Mouse (Mus musculus) left cerebral cortex, adult 18-20 months (tissue): Measurements from ENCODE around the gene Papss2. TPM values are rescaled to one million over a fixed set of nuclear protein-coding genes. Genes with fewer than 3 reads are reported as not detected.
A peak's percentile ranks its signal among the peaks of the same experiment; 100 is the strongest.

Source experiments
- DNase-seq, 2 experiments: peaks; one replicate each; pipeline ENCODE4 v3.0.0; 2021 to 2022; ENCODE audit warnings: low spot score in 2 of 2, mixed read lengths in 1 of 2
- long read RNA-seq, 2 experiments: library from polyadenylated mRNA; stranded (forward); transcript quantifications; one replicate each; pipeline ENCODE4 v2.0.0; 2021
- total RNA-seq, 2 experiments: library from RNA; stranded (reverse); gene quantifications; 2 replicates each; pipeline ENCODE4 v1.2.3; 2021

Papss2 gene
- 10 to 100 TPM; 10.5 to 10.8 TPM for total RNA-seq
- long read RNA-seq, experiment 1, partial matches to known transcripts, result 0 of 3 reads
- long read RNA-seq, experiment 1, other reads (novel, unspliced or antisense), result 0 of 3 reads
- long read RNA-seq, experiment 2, partial matches to known transcripts, result 0 of 5 reads
- long read RNA-seq, experiment 2, other reads (novel, unspliced or antisense), result 0 of 5 reads

DNA sequence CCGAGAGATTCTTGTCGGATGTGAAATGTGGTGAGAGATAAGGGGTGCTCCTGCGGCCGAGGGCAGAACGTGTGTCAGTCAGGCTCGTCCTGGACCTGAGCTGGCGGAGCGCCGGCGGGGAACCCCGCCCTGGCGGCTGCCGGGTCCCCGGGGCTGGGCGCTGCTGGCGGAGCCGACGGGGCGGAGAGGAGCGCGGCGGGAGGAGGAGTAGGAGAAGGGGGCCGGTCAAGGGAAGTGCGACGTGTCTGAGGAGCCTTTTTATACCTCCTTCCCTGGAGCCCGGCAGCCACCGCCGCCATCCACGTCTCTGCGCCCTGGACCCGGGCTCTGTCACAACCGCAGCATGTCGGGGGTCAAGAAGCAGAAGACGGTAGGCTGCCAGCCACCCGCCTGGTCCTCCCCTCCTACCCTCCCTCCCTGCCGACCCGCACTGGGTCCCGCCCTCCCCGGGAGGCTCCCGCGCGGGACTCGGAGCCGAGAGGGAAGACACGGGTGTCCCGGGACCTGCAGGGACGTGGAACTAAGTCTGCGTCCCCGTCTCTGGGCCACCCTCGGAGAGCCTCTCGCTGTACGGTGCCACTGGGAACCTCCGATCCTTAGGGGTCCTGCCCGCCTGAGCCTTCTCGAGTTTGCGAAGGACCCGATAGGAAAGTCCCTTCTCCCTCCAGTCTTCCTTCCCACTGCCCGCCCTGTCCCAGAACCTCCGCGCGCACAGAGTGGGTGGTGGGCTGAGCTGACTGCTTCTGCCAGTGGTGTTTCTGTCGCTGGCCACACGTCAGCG lies at the start of gene Papss2:
Papss2 (plus strand) TSS at position 285 of the 781 bp plus-strand sequence.
- peak; percentile 5 to 13 for DNase-seq

DNA sequence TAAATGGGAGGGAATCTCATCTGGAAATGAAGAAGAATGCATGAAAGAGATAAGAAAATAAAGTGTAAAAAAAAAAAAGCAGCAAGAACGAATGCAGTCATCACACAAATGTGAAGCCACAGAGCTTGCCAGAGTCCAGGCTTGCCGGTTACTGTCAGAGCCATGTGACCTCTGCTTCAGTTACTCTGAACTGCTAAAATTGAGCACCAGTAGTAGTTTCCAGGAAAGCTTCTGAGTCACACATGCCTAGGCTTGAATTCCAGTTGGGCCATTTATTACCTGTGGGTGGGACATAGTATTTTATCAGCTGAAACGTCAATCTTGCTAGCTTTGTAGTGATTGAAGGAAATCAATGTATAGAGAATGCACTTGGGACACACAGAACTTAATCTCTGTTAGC lies 48.2 kb upstream of the Papss2 start:
- no peak for DNase-seq

DNA sequence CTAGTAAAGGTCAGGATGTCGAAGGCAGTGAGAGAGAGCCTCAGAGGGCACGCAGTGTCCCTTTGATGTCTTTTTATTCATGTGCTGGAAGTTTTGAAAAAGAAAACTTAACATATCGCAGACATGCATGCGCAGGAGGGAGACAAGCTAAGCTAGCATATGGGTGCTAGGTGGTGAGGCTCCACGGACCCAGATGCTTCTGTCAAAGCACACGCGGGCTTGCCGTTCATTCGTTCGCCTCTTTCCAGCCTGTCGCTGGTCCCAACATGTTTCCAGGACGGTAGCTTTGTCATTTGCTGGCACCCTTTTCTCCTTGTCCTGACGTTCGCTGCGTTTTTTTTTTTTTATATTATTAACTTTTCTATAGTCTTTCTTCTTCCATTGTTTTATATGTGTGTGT lies 47.4 kb upstream of the Papss2 start:
- peak in 1 of 2 experiments; percentile 4 for DNase-seq

DNA sequence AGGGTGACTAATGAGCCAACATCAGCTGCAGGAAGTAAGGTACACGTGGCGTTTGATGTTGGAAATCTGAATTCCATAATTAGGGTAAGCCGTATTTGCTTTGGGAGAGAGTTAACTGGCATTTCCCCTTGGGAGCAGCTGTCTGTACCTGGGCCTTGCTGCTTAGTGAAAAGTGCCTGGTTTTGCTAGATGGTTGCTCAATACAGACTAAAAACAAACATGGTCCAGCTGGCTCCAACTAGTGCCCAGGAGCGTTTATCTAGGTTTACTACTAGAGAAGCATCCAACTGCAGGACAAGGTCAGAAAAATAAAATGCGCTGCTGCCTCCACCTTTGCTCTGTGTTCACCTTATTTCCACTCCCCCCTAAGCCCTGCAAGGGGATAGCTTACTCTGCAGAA lies 45.1 kb upstream of the Papss2 start:
- DNase-seq, result no peak

DNA sequence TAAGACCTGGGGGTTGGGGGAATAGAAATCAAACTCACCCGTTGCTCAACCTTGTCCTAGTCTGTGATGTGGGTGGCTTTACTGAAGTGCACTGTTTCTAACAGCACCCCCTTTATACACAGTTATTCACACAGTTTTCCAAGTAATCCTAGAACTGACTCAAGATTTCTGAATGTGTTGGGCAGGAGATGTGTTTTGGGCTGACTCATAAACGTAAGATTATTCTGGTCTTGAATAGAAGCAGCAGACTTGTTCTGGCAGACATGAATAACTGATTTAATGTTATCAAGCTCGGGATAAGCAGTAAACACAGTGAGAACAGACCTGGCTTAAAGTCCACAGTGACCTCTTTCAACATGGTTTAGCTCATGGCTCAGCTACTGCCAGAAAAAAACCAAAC lies 44.1 kb upstream of the Papss2 start:
- no peak for DNase-seq

DNA sequence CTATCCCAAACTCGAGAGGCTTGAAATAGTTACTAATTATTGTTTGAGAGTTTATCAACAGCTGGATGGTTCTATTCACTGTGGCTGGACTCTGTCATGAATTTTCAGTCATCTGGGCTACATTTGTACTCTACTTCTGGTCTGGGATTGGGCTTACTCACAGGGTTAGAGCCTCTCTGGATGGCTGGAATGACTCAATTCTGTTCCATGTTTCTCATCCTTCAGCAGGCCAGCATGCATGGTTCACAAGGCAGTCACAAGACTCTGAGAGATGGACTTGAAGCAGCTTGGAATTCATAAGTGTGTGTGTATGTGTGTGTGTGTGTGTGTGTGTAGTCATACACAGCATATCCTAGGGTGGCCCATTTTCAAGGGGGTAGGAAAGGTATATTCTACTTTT lies 43.5 kb upstream of the Papss2 start:
- no peak for DNase-seq

DNA sequence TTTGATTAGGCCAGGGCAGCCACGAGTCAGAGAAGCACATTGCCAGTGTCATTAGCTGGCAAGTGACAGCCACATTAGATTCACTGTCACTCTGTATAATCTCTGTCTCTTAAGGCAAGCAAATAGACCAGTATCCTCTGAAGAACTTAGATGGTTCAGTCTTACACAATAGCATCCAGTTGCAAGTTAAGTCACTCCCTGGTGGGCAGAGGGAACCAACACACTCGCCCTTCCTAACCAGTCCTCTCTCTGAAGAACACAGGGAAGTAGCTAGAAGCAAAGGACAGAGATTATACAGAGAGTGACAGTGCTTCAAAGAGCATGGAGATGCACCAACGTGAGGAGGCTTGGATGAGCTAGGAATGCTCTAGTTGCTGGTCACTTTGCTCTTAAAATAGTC lies 42.3 kb upstream of the Papss2 start:
- DNase-seq, result no peak

DNA sequence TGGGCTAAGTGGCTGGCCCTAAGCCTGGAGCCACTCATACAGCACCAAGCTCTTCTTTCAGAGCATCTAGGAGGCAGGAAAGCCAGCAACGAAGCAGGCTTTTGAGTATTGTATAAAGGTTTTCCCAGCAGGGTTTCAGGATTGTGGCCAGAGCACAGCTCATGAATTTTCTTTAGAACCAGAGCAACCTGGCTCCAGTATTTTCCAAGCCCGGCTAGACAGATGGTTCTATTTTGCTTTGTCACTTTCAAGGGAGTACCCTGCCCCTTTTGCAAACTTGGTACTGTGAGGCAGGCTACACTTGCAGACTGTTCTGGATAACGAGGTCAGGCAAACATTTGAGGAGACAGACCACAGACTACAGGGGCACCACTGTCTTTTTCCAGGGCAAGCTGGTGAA lies 40.3 kb upstream of the Papss2 start:
- DNase-seq, result no peak

DNA sequence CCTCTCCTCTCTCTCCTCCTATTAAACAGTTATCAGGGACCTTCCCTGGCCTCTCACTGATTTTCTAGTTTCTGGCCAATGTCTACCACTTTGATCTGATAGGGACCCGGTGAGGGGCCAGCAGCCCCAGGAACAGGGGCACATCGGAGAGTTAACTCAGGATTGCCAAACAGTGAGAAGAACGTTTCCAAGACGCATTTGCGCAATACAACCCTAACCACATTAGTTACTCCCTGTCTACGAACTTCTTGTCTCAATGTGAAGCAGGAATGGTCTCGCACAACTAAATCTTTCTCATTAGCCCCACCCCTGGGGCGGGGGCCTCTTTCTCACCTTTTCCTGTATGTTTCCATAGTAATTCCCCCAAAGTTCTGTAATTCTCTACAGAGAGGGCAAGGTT lies 28.6 kb upstream of the Papss2 start:
- DNase-seq, result no peak

DNA sequence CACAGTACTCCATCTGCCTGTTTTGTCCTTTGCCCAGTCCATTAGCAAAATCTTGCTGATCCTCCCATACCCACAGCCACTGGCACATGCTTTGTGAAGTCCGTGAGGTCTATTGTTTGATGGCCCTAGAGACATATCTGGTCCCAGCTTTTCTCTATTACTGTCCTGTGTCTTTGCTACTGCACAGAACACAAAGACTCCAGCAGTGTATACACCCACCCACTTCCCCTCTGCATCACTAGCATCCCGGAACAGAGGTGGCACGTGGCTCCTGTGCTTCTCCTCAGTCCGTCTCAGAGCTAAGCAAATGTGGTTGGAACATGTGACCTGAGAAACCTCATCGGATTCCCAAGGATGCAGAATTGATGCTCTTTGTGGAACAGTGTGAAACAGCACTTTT lies 28.1 kb upstream of the Papss2 start:
- no peak for DNase-seq

DNA sequence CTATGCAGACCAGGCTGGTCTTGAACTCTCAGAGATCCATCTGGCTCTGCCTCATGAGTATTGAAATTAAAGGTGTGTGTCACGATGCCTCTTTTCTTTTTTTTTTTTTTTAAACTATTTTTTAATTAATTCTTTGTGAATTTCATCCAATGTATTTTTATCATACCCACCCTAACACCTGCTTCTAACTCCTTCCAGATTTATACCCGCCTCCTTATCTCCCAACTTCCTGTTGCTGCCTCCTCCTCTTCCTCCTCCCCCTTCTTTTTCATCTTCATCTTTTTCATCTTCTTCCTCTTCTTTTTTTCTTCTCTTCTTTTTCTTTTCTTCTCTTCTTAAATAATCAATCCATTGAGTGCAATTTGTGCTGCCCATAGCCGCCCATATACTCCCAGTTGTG lies 27.1 kb upstream of the Papss2 start:
- DNase-seq, result no peak

DNA sequence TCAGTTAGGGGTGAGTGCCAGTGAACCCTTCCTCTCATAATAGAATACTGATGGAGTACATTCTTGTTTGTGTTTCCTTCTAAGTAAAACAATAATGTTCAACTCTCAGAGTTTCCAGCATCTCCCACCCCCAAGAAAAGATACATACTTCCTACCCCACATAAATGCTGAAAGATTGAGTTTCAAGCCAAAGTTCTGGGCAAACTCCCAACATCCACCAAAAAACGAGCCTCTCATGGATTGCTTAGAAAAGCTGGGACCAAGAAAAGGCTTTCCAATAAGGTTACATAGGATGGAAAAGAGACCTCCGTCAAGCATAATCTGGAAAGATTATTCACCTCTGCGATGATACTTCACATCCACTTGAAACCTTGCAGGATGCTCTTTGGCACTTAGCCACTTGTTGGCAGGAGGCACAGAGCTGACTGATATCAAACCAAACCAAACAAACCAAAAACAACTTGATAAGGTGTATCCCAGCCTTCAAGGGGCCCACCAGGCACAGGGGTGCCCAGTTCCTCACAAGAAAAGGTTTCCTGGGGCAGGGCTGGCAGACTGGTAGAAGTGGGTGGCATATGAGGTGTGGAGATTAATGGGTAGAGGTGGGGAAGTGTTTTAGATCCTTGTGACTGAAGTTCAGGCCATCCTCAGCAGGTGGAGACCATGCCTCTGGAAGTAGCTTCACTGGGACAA lies 26.5 kb upstream of the Papss2 start:
- DNase-seq, result no peak

DNA sequence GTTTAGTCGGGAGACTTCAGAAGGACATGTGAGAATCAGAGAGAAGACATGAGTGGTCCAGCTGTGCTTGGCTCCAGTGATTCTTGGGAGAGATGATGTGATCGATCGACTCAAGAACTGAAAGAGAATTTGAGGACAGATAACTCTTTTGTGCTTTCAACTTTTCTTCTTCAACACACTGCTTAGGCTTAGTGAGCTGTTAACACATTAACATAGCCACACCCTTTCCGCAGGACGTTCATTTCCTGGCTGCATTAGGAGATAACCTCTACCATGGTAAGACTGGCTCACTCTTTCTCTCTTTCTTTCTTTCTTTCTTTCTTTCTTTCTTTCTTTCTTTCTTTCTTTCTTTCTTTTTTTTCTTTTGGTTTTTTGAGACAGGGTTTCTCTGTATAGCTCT lies 25.9 kb upstream of the Papss2 start:
- no peak for DNase-seq

DNA sequence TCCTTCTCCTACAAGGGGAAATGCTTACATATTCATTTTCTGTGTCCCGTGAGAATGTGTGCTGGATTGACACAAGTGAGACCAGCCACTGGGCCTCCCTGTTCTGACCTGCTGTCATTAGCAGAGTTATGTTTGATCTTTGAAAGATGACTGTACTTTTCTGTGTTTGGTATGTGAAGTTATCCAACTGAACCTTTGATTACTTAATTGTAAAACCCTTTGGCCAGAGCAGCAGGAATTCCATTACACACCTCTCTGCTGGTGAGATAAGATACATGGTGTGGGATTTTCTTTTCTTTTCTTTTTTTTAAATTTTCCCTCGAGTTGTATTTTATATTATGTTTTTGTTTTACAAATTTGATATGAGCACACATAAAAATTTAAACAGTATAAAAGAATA lies 23.4 kb upstream of the Papss2 start:
- DNase-seq, result no peak

DNA sequence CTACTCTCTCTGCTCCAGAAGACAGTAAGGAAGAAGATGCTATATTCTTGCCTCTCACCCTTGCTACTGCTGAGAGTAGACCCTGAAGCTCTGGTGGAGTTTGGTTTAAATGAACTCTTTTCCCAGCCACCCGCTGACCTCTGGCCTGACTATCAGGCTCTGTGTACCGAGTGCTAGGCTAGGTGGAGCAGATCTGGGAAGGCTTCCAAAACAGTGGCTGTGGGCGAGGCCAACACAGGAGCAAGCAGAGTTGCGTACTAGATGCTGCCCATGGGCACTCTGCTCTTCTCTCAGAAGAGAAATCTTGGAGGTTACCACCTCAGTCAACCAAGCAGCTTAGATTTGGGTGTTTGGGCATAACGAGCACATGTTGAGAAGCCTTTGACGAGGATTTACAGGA lies 22.3 kb upstream of the Papss2 start:
- DNase-seq, result no peak

DNA sequence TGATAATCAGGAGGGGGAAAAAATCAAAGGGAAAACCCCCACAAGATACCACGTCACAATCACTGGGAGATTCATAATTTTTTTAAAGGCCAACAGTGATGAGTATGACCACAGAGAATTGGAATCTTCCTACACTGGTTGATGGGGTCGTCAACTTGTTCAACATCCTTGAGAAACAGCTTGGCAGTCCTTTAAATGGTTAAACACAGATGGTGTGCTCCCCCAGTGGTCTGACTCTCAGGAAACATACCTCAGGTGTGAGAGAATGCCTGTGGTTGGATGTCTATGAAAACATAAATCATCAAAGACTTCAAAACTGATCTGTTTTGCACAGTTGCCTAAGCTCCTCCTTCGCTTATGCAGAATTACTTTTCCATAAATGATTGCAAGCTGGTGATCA lies 20.7 kb upstream of the Papss2 start:
- no peak for DNase-seq

DNA sequence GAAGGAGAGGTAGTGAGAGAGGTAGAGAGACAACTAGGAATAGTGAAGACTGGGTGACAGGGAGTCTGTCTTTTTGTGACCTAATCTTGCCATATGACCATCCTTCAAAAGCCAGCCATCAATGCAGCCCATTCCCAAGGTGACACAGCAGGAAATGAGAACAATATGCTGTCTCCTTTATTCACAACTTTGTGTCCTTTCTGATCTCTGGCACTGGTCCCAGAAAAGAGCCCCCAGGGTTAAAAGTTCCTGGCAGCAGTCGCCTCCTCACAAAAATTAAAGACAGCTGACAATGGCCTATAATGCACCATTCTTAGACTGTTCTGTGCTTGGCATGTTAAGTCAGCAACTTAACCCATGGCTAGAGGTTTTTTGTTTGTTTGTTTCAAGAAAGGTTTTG lies 17.8 kb upstream of the Papss2 start:
- no peak for DNase-seq

DNA sequence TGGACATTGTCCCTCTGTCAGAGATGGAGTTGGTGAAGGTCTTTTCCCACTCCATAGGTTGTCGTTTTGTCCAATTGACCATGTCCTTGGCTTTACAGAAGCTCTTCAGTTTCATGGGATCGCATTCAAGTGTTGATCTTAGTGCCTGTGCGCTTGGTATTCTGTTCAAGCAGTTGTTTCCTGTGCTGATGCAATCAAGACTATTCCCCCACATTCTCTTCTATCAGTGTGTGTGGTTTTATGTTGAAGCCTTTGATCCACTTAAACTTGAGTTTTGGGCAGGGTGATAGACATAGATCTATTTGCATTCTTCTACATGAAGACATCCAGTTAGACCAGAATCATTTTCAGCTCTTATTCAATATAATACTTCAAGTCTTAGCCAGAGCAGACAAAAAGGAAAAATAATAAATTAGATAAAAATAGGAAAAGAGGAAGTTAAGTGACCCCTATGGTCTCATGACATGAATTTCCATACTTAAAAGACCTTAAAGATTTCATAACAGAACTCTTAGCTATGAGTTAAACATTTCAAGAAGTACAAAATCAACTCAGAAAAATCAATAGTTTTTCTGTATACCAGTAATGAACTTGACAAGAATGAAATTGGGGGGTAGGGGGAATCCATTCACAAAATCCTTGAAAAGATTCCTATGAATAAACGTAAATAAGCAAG lies 12.4 kb upstream of the Papss2 start:
- no peak for DNase-seq

DNA sequence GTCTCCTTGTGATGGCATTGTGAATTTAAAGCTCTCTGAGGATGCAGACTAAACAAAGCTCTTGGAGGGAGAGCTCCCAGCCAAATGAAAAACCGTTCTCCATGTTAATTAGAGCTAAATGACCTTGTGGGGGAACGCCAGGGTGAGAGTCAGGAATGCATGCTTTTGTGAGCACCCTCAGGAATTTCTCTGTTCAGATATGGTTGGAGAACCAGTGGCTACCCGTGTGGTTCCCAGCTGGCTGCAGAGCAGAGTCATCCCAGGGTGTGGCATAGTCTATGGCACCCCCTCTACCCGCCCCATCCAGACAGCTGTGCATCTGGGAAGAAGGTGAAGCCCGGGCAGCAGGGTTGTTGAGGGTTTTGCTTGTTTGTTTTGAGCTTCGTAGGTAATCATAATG lies 7.9 kb upstream of the Papss2 start:
- DNase-seq, result no peak

DNA sequence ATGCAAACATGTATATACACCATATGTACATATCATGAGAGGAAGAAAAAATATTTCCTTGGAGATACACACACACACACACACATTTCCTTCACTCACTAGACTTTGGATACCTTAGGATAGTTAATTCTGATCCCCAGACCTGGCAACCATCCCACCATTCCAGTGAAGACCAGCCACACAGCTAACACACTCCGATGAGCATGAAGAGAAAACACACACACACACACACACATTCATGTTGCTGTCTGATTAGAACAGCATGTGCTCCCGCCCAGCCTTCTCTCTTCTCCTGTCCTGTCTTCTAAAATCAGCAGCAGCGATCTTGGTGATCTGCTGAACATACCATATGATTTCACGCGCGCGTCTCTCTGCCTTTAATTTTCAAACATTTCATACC lies 2.8 kb upstream of the Papss2 start:
- DNase-seq, result no peak

DNA sequence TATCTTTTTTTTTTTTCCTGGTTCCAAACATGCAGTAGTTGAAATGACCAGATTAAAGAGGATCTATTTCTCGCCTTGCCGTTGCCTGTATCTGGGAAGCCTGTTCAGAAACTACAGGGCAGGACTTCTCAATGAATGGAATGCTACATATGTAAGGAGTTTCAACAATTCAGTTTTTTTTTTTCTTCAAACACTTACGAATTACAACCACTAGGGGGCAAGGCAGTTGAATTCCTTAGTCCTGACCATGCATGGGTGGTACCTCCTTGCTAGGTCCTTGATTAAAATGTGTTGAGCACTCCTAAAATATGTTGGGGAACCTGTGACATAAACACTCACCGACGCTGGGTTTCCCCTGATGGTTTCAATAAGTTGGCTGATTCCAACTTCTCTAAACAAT lies 1.7 kb upstream of the Papss2 start:
- no peak for DNase-seq

DNA sequence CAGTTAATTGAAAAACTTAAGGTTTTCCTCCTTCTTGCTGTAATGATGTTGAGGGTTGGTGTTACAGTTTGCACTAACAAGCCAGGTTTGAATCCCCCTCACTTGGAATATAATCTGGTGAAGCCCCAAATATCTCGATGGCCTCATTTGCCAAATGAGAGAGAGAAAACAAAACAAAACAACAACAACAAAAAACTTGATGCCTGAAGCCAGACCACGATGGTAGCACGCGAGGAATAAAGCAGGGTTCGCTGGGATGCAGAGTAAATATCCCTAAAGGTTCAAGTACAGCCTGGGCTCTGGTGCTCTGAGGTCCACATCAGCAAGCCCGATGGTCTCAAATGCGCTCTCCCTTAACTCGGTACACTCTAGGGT lies 472 bp upstream of the Papss2 start:
- no peak for DNase-seq
